23 mouse cellular contexts compared by ENCODE assay signal in the genomic region with DNA sequence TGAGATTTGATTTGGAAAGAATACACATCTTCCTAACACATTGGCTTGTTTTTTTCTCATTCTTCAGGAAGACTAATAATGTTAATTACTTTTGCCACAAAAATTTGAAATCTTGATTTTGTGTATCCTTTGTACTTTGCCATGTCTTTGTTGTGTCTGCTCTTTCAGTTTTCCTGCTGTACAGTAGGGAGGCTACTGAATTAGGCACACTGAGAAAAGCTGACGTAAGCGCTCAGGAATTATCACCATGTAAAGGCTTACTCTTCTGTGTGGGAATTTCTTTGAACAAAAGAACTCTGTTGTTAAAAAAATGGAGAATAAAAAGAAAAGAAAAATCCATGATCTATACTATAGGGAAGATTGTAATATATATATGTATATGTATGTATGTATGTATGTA.
DNase-seq lines count a peak whose midpoint lies in the region; ATAC-seq and TF ChIP-seq lines count a peak whose summit lies in the region.
"Had no signal": no experiment of that assay in that cellular context is flagged by ENCODE, and none has a peak within 500 bp of the region (broad histone marks: within the 10 kb centered on the region; RNA-seq: fewer than 3 reads in every experiment).

No protein-coding gene starts in this region.

- no peak overlapping the region for H3K4me2 ChIP-seq in forebrain, embryonic 13.5 days
- no peak overlapping the region for H3K4me2 ChIP-seq in forebrain, embryonic 15.5 days (replicated peaks)
- no peak overlapping the region for H3K4me2 ChIP-seq in forebrain, postnatal 0 days (ENCODE audit: low read depth)
- H3K4me2 ChIP-seq: embryonic facial prominence, embryonic 13.5 days; hindbrain, embryonic 12.5 days; hindbrain, embryonic 15.5 days had no signal

- H3K36me3 ChIP-seq in forebrain, embryonic 13.5 days (ENCODE audit: poor library complexity, severe bottlenecking), result no peaks in the 10 kb centered on the region
- no peaks in the 10 kb centered on the region for H3K36me3 ChIP-seq in forebrain, embryonic 15.5 days
- no peaks in the 10 kb centered on the region for H3K36me3 ChIP-seq in forebrain, postnatal 0 days (ENCODE audit: insufficient read depth)
- H3K36me3 ChIP-seq in forebrain, embryonic 10.5 days (replicated peaks), result no peaks in the 10 kb centered on the region
- H3K36me3 ChIP-seq: embryonic facial prominence, embryonic 10.5 days; embryonic facial prominence, embryonic 13.5 days; hindbrain, embryonic 12.5 days; hindbrain, embryonic 15.5 days had no signal

- no peak overlapping the region for H3K9ac ChIP-seq in forebrain, embryonic 13.5 days
- H3K9ac ChIP-seq in forebrain, embryonic 15.5 days (replicated peaks), result no peak overlapping the region
- no peak overlapping the region for H3K9ac ChIP-seq in forebrain, postnatal 0 days
- H3K9ac ChIP-seq: embryonic facial prominence, embryonic 13.5 days; hindbrain, embryonic 12.5 days; hindbrain, embryonic 15.5 days had no signal

- H3K4me3 ChIP-seq in forebrain, embryonic 13.5 days, result no peak overlapping the region
- no peak overlapping the region for H3K4me3 ChIP-seq in forebrain, embryonic 15.5 days
- no peak overlapping the region for H3K4me3 ChIP-seq in forebrain, postnatal 0 days (ENCODE audit: low read depth, low read length)
- H3K4me3 ChIP-seq in forebrain, embryonic 10.5 days, result no peak overlapping the region
- H3K4me3 ChIP-seq: embryonic facial prominence, embryonic 10.5 days; embryonic facial prominence, embryonic 13.5 days; erythroblast, embryonic 14.5 days; gastrocnemius, adult 2 months; hindbrain, embryonic 12.5 days; hindbrain, embryonic 15.5 days had no signal

- DNase-seq in forebrain, postnatal 0 days, result peak; percentile 28
- no peak for DNase-seq in forebrain, embryonic 10.5 days (ENCODE audit: extremely low spot score, low spot score)
- DNase-seq in Muller cell, postnatal 12 days (ENCODE audit: inconsistent ontology term), result peak; percentile 63
- no peak for DNase-seq in spleen, postnatal 14 days (ENCODE audit: low spot score in 2 of 2)
- DNase-seq: adrenal gland, adult 2 months; adrenal gland, postnatal 14 days; cerebellum, adult 11-12 months; cerebellum, adult 8-10 months; cerebellum, postnatal 10 days; cerebellum, postnatal 36 days; embryo, embryonic 11 days; gastrocnemius, adult 2 months; gastrocnemius, postnatal 14 days; heart, adult 11 months had no signal

- H3K9me3 ChIP-seq in forebrain, embryonic 13.5 days (replicated peaks), result no peaks in the 10 kb centered on the region
- H3K9me3 ChIP-seq in forebrain, embryonic 15.5 days, result no peaks in the 10 kb centered on the region
- H3K9me3 ChIP-seq in forebrain, postnatal 0 days (ENCODE audit: low read length), result no peaks in the 10 kb centered on the region
- H3K9me3 ChIP-seq in forebrain, embryonic 10.5 days, result no peaks in the 10 kb centered on the region
- H3K9me3 ChIP-seq: embryonic facial prominence, embryonic 10.5 days; embryonic facial prominence, embryonic 13.5 days; hindbrain, embryonic 12.5 days; hindbrain, embryonic 15.5 days had no signal

- H3K27ac ChIP-seq in forebrain, embryonic 13.5 days, result no peak overlapping the region
- H3K27ac ChIP-seq in forebrain, embryonic 15.5 days (replicated peaks), result no peak overlapping the region
- H3K27ac ChIP-seq in forebrain, postnatal 0 days (ENCODE audit: low read depth, low read length), result no peak overlapping the region
- H3K27ac ChIP-seq in forebrain, embryonic 10.5 days, result no peak overlapping the region
- H3K27ac ChIP-seq: embryonic facial prominence, embryonic 10.5 days; embryonic facial prominence, embryonic 13.5 days; gastrocnemius, adult 2 months; hindbrain, embryonic 12.5 days; hindbrain, embryonic 15.5 days had no signal

- no peaks in the 10 kb centered on the region for H3K27me3 ChIP-seq in forebrain, embryonic 13.5 days
- no peaks in the 10 kb centered on the region for H3K27me3 ChIP-seq in forebrain, embryonic 15.5 days
- H3K27me3 ChIP-seq in forebrain, postnatal 0 days (ENCODE audit: insufficient read depth, low read length), result no peaks in the 10 kb centered on the region
- no peaks in the 10 kb centered on the region for H3K27me3 ChIP-seq in forebrain, embryonic 10.5 days (ENCODE audit: poor library complexity, severe bottlenecking)
- H3K27me3 ChIP-seq: embryonic facial prominence, embryonic 13.5 days; hindbrain, embryonic 12.5 days; hindbrain, embryonic 15.5 days; Patski had no signal

- TF ChIP-seq CTCF in forebrain, postnatal 0 days (IDR thresholded peaks at IDR 0.05; ENCODE audit: low read depth), result no peak

- ATAC-seq in forebrain, embryonic 13.5 days, result peak; percentile 70; the same call in 1 of the 2 replicates
- ATAC-seq in forebrain, embryonic 15.5 days (replicated peaks), result no peak
- ATAC-seq in forebrain, postnatal 0 days, result peak; percentile 32; the same call in 1 of the 2 replicates
- ATAC-seq: intestine, postnatal 0 days; Patski had no signal

- peaks cover 17% of the 10 kb centered on the region for H3K4me1 ChIP-seq in forebrain, embryonic 13.5 days
- H3K4me1 ChIP-seq in forebrain, embryonic 15.5 days, result peaks cover 29% of the 10 kb centered on the region
- H3K4me1 ChIP-seq in forebrain, postnatal 0 days (ENCODE audit: insufficient read depth), result no peaks in the 10 kb centered on the region
- H3K4me1 ChIP-seq in forebrain, embryonic 10.5 days, result peaks cover 8% of the 10 kb centered on the region; the same call in 1 of the 2 replicates
- H3K4me1 ChIP-seq: embryonic facial prominence, embryonic 10.5 days; embryonic facial prominence, embryonic 13.5 days had no signal

- WGBS in forebrain, embryonic 13.5 days, result 73% methylated on average over 2 of the region's 2 CpGs
- 55% methylated on average over 2 of the region's 2 CpGs for WGBS in forebrain, embryonic 15.5 days
- WGBS in forebrain, postnatal 0 days, result 46% methylated on average over 2 of the region's 2 CpGs
- WGBS in forebrain, embryonic 10.5 days, result 98% methylated on average over 2 of the region's 2 CpGs

Comparison
In these comparisons a context has a peak if more than half of its experiments do, and no peak if none do; other contexts are left out.
1. DNase-seq: peak in forebrain, postnatal 0 days (single experiment) and Muller cell, postnatal 12 days (single experiment); none in forebrain, embryonic 10.5 days (single experiment) and spleen, postnatal 14 days (0 of 2).